Mouse (Mus musculus): ENCODE measurements around the gene Lman1l. TPM values are rescaled to one million over a fixed set of nuclear protein-coding genes. Genes with fewer than 3 reads are reported as not detected.

Gene Lman1l
- total RNA-seq, 2 experiments from 2014 or later, result 0.22 TPM; not detected in 1

Other genes starting within 250 kb of the Lman1l start
- gene Ppcdc, start 180.7 kb downstream of the Lman1l start, total RNA-seq (2021), result 10 to 100 TPM; 12.9 to 14.6 TPM
- gene Scamp5, start 152.7 kb downstream of the Lman1l start, total RNA-seq (2021), result 100 to 1,000 TPM; 251 to 281 TPM
- 10 to 100 TPM; 19.3 to 22.2 TPM for gene Rpp25, start 116.7 kb downstream of the Lman1l start, total RNA-seq (2021)
- 100 to 1,000 TPM; 405 to 408 TPM for gene Cox5a, start 99.5 kb downstream of the Lman1l start, total RNA-seq (2021)
- gene Fam219b, start 83.2 kb downstream of the Lman1l start, total RNA-seq (2021), result 10 to 100 TPM; 25.2 to 26.0 TPM
- 10 to 100 TPM; 60.3 to 62.1 TPM for gene Mpi, start 68.0 kb downstream of the Lman1l start, total RNA-seq (2021)
- gene Scamp2, start 59.8 kb downstream of the Lman1l start, total RNA-seq (2021), result 10 to 100 TPM; 29.7 to 31.0 TPM
- 10 to 100 TPM; 35.2 to 38.9 TPM for gene Ulk3, start 31.3 kb downstream of the Lman1l start, total RNA-seq (2021)
- 1 to 10 TPM; 5.6 to 7.6 TPM for gene Cplx3, start 14.5 kb downstream of the Lman1l start, total RNA-seq (2021)
- 100 to 1,000 TPM; 133 to 137 TPM for gene Csk, start 32.9 kb upstream of the Lman1l start, total RNA-seq (2021)
- not detected for gene Cyp1a2, start 62.9 kb upstream of the Lman1l start, total RNA-seq (2021)
- 1 to 10 TPM in 1 of 2 experiments, under 1 TPM in 1; 0.95 to 1.1 TPM for gene Cyp1a1, start 67.2 kb upstream of the Lman1l start, total RNA-seq (2021)
- gene Edc3, start 87.8 kb upstream of the Lman1l start, total RNA-seq (2021), result 10 to 100 TPM; 19.1 to 20.2 TPM
- gene Clk3, start 145.1 kb upstream of the Lman1l start, total RNA-seq (2021), result 10 to 100 TPM; 74.5 to 75.2 TPM
- 1 to 10 TPM; 9.1 to 9.7 TPM for gene Arid3b, start 216.0 kb upstream of the Lman1l start, total RNA-seq (2021)